Mouse (Mus musculus) ovary, adult 18-20 months (tissue): ENCODE results near the gene Dtx4.

ENCODE experiments used
- DNase-seq: peaks from one replicate; pipeline ENCODE4 v3.0.0; 2022; ENCODE audit warnings: low spot score, mixed read lengths

Gene Dtx4

DNA sequence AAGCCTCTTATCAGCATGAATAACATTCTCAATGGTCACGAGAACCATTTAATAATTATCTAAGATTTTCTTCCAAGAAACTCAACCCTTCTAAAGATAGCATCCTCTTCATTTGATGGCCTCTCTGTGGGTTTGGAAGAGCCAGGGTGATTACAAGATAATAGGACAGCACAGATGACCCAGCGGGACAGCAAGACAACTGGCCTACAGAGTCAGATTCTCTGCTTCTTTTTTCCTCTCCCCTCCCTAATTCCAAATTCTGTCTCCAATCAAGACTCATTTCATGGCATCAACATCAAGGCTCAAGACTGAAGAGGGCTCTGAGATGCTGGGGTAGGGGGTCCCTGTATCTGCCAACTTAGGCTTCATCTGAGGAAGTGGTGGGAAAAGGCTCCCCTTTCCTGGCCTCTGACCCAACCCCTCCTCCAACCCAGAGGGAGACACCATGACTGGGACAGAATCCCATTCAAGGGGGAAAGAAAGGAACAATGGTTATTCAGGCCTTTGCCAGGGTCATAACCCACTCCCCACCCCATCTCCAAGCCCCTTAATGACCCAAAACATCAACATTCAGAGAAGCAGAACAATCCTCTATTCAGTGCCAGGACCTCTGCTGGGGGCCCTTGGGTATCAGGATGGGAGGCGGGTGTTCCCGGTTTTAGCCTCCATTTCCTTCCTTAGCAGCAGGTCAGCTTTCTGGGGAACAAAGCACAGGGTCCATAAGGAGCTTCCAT lies 7.6 kb downstream of the Dtx4 start:
- DNase-seq = no peak

DNA sequence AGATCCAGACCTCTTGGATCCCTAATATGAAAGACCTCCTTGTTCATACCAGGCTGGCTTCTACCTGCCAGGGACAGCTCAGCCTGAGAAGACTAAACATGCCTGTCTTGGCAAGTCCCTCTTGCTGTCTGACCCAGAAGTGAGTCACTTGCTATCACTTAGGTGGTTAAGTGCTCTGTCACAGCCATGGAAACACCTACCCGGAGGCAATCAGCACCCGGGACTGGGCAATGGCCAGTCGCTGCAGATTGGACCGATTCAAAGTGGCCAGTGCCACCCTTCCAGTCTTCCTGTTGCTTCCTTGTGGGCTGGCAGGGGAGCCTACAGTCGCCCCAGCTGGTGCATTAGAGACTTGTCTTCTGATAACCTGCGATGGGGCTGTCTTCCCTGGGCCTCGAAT lies 9.6 kb downstream of the Dtx4 start:
- no peak for DNase-seq

DNA sequence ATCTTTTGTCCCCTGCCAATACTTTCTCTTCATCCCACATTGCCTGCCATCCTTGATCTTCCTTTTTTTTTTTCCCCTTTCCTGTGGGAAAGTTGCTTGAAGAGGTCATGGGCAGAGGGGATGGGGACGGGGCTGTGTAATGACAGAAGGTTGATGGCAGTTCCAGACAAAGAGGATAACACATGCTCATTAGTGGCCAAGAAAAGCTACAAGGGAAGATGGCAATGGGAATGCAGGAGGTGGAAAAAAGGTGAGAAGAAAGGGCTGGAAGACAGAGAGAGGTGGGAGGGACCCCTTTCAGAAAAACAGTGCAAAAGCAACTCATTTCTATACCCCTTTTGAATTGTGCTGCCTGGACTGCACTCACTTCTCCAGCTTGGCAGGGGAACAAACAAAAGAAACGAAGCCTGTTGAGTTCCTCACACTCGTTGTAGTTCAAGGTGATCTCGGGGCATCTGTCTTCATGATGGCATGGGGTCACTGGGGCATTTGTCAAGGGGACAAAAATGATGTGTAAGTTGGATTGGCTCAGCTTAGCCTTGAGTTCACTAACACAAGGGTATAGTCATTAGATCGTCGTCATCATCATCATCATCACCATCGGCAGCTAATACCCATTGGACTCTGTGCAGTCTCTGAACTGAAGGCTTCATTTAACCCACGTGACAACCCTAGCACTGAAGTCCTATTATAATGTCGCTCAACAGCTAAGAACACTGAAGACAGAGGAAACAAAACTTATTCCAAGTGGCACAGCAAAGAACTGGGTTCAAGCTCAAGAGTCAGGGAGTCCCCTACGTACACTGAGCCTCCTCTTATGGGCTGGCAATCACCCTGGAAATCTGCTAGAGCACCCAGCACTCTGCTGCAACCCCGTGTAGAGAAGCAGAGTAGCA lies 11.3 kb downstream of the Dtx4 start:
- DNase-seq = no peak

DNA sequence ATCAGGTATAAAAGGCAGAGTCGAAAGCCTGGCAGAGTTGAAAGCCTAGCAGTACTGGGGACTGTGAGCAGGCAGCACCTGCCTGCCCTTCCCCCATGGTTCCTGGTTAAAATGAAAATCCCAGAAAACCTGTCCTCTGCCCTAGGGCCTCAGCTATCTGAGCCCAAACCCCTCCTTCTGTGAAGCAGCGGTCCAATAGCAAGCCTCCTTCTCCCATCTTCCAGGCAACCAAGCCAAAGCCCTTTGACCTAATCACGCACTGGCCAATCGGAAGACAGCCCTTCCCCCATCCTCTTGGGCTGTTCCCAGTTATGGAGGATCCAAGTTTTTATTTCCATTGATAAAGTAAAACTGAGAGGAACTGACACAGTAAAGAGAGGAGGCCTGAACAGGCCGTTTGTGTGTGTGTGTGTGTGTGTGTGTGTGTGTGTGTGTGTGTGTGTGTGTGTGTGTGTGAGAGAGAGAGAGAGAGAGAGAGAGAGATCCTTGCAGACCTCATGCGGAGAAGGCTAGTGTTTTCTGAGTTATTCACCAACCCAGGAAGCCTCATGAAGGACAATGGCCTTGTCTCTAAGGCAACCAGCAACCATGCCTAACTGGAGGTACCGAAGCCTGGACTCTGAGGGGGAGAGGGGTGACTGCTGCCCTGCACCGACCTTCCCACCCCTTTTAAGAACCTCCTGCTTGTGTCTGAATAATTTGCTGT lies 12.1 kb downstream of the Dtx4 start:
- peak; percentile 47 for DNase-seq

DNA sequence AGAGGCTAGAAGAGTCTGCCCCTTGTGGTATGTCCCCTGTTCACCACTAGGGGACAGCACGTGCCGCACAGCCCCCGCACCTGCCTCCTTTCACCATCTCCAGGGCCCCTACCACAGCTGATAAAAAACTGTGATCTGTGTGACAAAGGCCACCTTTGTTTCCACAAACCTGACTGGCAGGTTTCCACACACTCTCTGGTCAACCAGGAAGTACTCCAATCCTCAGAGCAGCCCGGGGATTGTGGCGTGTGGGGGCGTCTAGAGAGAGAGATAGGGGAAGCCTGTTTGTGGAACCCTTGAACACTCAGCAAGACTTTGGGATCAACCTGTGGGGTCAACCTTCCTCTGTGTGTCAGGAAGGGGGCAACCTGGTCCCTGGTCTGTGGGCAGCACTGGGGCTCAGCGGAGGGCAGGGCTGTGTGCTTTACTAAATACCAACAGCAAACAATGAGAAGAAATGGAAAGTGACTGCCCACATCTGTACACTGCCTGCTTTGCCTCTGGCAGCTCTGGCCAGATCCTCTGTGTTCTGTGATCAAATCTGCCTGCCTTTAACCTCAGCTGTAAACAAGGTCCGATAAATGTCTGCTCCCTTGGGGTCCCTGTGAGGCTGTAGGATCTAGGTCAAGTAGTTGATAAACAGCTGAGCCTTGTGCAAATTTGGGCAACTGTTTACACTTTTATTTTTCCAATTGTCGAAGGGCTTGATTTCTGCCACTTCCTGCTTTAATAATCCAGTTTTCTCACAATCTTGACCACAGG lies 12.9 kb downstream of the Dtx4 start:
- no peak for DNase-seq

DNA sequence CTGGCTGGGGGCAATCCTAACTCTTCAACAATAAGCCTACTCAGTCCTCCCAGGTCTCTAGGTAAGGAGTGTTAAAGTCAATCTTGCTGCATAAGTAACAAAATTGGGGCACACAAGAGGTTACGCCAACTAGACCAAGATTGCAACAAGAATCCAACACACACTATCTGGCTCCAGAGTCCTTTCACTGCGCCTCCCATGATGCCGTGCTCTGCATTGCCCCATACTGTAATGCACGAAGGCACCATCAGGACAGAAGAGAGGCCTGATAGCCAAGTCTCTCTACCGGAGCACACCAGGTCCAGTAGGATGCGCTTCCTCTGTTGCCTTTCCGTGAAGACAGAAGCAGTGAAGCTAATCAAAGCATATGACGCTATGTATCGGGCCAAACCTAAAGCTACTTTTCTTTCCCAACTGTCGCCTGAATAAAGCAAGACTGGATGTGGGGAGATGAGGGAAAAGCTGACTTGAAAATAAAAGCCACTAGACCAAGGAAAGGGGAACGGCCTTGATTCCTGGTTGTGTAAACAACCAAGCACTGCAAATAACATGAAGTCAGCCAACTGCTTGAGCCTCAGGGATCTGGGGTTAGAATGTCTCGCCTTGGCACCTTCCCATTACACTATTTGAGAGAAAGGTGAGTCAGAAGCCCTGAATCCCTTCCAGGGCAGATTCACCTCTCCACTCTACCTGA lies 13.6 kb downstream of the Dtx4 start:
- DNase-seq = no peak

DNA sequence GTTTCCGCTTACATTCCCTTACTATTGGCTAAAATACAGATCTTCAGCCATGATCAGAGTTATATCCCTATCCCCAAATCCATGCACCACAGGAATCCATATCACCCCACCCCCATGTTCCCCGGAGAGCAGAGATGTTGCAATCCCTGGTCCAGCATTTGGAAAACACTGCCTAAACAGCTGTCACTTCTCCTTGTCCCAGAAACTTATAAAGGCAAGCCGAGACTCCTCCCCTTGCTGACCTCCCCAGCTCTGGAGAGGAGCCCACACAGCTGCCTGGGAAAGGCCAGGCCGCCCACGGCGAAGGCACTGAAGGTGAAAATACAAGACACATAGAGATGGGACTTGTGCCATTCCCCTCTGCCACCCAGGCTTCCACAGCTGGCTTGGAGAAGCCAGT lies 14.4 kb downstream of the Dtx4 start:
- peak; percentile 87 for DNase-seq

DNA sequence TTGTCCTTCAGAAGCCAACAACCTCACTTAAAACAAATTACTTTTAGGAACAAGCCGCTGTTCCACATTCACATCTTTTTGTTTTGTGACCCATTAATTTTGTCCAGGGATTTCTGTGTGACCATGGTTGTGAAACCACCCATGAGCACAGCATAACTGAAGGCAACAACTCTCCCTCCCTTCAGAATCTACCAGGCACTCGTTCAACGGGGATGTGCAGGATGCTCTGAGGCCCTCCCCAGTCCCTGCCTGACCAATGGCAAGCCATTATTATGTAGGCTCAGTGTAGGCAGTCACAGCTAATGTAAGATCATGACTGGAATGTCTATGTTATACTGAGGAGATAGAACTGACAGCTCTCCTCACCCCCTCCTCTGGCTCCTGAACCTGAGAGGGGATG lies 15.6 kb downstream of the Dtx4 start:
- no peak for DNase-seq

DNA sequence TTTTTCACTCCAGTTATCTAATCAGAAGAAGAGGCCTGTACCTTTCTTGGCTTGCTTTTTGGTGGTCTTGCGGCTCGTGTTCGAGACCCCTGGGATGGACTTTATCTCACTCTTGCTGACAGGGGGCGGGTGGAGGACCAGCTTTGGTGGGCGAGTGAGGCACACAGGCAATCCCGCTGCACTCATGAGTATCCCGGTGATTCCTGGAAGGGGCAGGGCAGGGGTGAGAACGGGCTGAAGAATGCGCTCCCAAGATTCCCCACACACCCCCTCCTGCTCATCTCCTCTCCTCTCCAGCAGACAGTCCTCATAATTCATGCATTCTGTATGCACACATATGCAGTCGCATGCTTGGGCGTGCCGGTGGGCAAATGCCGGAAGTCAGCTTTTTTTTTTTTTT lies 16.0 kb downstream of the Dtx4 start:
- no peak for DNase-seq

DNA sequence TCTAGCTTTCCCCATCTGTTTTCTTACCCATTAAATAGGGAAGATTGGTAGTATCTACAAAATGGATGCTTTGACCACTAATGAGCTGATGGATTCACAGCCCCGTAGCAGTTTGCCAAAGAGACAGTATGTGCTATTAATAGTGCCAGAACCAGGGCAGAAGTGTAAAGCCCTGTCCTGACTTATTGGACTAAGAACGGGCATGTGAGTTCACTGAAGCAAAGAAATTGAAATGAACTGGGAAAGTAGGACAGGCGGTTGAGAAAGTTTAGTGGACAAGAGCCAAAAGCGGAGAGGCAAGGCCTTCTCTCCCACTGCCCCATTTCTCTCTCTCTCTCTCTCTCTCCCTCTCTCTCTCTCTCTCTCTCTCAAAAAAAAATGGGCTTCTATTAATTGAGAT lies 17.0 kb downstream of the Dtx4 start:
- no peak for DNase-seq

DNA sequence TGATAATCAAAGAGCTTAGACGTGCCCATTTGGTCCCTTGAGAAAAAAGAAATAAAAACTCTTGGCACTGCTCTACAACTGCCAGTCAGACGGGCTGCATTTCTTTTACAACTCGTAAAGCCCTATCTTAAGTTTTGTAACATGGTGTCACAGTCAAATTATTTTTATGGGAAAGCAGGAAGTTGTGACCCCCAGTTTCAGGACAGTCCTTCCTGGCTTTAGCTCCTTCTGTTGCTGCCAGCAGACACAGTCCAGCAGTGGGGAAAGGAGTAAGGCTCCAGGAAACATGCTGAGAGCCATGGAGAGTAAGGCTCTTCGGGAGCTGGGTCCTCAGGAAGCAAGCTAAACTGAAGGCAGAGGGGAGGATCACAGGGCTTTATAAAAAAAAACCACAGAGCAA lies 17.5 kb downstream of the Dtx4 start:
- no peak for DNase-seq

DNA sequence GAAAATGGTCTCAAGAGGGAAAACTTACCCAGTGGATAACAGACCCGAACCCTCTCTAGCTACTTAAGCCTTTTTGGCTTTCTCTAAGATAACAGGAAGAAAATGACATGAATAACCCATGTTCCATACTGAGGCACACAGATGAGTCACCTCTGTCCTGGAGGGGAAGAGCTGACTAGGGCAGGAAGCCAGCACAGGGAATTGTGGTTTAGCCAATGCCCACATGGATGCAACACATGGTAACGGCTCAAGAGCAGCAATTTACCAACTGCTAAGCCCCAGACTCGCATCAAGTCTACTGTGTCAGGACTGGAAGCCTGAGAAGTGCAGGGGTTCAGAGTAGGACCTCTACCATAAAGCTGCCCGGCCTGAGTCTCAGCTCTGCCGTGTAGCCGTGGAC lies 22.9 kb downstream of the Dtx4 start:
- no peak for DNase-seq

DNA sequence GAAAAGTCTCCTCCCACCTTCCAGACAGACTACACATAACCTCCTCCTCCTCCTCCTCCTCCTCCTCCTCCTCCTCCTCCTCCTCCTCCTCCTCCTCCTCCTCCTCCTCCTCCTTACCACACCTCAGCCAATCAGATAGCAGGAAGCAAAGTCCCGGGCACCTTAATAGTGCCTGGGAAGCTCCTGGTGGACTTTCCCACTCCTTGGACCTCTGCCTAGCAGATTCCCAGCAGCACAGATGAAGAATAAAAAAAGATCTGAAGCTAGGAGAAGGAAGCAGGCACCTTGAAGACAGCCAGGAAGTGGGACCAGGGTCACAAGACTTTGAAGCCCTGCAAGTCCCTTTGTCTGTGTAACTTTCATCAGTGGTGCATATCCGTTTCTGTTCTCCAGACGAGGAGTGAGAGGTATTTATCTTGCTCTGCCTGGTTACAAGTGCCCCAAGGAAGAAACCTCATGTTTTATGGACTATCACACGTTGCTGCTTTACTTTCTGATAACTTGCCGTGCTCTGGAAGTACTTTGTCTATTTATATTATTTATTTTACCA lies 24.5 kb downstream of the Dtx4 start:
- DNase-seq = peak; percentile 37

DNA sequence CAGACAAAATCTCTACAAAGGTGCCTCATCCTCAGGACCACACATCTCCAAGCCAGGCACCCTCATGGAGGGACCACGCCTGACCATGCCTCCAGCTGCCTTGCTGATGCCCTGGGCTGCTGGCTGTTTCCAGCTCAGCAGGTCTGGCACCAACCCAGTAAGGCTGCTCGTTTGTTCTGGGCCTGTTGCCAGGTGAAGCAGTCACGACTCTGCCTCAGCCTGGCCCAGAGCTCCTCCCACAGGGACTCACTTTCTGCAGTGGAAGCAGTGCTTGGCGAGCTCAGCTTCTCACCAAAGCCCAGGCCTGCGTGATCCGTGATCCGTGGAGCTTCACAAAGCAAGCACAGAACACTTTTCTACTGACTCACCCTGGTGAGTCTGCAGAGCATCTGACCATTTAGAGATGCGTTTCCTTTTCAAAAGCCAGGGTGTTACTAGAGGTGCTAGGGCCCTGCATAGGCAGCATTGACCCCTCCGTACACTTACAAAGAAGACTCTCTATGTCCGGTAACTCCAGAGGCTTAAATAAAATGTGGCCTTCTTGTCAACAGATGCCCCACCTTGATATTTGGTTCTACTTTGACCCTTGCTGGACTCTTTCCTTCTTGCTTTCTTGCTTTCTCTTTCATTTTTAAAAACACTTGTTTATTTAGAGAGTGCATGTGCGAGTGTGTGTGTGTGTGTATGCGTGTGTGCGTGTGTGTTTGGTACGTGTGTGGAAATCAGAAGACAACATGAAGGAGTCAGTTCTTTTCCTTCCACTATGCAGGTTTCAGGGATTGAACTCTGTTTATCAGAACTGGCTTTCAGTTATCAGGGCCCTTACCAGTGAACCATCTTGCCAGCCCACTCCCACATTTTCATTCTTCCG lies 25.6 kb downstream of the Dtx4 start:
- DNase-seq = peak; percentile 91

DNA sequence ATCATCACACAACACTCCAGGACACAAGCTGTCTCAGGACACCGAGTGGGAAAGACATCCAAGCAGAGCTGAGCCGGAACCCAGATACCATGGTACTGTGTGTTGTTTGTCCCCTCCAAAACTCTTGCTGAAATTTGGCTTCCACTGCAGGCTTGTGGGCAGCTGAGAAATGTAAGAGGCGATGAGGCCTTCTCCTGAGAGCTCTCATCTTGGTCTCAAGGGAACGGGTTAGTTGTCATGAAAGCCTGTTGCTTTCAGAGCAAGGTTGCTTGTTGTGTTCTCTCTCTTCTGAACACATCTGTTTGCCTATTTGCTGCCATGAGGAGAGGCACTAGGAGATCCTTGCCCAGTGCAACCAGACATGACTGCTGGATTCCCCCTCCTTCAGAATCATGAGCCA lies 27.3 kb downstream of the Dtx4 start:
- no peak for DNase-seq

DNA sequence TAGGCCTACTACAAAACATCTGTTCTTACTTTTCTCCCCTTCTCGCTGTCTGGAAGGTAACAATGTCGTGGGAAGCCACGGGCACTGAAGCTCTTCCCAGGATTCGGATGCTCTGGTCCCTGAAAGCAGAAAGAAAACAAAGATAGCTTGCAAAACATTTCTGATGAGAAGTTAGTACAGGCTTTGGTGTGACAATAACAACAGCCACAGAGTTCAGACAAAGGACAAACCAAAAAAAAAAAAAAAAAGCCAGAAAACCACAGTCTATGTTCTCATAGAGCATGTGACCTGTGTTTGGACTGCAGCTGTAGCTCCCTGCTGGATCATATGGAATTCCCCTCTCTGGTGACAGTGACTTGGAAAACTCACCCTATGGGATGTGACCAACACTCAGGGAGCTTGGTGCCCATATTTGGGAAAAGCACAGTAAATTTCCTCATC lies 28.0 kb downstream of the Dtx4 start:
- no peak for DNase-seq

DNA sequence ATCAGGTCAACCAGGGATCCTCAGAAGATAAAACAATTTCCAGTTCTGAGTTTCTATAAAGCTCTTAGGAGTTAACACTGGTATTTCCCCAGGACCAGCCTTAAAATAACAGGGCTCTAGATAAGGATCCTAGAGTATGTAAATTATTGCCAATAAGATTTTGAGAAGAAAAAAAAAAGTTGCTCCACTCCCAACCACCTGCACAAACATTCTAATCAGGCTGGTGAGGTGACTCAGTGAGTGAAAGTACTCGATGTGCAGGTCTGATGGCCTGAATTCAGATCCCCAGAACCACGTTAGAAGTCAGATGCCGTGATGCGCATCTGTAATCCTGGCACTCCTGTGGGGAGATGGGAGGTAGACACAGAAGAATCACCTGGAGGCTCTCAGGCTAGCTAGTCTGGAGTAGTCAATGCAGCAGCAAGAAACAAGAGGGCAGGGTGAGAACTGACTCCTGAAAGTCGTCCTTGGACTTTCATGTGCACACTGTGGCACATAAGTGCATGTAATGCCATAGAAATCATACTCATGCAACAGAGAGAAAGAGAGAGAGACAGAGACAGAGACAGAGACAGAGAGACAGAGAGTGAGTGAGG lies 28.8 kb downstream of the Dtx4 start:
- DNase-seq = no peak

DNA sequence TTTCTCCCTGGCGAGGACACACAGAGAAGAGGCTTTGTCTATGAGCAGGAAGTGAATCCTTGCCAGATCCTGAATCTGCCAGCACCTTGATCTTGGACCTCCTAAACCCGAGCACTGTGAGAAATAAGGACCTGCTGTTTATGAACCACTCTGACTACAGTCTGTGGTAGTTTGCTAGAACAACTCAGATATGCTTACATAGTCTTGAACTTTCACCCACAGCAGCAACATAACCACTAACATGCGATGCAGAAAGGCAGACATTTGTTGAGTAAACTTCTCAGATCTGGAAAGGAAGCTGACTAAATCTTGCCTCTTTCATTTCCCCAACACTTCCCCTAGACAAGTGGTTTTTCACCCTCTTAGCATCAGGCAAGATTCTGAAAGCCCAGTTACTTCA lies 29.4 kb downstream of the Dtx4 start:
- no peak for DNase-seq

DNA sequence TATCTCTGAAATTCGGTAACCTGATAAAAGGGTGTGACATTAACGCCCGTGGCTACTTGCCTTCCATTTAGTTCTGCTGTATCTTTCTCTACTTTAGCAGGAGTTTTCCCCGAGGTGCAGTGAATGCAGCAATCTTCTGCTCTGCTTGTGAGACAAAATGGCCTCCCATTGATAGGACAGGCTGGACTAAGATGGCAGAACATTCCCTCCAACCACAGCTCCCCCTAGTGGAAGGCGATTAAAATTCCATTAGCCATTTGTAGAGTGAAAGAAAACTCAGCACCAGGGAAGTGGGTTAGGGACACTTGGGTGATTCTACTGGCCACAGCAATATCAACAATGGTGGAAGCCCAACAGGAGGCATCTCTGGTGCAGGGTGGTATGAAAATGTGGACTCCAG lies 33.8 kb downstream of the Dtx4 start:
- no peak for DNase-seq

DNA sequence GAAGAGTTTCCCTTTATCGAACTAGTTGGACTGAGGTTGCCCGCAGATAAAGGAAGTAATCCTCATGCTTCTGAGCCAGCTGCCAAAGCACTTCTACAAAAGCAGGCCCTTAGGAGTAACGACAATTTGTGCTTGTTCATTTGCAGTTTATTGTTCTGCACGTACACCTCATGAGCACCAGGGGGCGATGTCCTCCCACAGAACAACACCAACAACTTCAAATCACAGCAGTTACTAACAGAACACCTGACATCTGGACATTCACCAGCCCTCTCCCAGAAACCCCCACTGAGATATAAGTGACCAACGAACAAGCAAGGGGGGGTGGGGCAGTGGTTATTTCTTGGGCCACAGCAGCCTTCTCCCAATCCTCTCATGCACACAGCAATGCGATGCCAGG lies 35.0 kb downstream of the Dtx4 start:
- no peak for DNase-seq
